Mouse (Mus musculus) urinary bladder, postnatal 25 days (tissue): ENCODE data around the gene Asb18.

Experiments
- DNase-seq: peaks from one replicate; pipeline ENCODE4 v3.0.0; 2022; ENCODE audit warnings: low spot score

Gene Asb18

DNA sequence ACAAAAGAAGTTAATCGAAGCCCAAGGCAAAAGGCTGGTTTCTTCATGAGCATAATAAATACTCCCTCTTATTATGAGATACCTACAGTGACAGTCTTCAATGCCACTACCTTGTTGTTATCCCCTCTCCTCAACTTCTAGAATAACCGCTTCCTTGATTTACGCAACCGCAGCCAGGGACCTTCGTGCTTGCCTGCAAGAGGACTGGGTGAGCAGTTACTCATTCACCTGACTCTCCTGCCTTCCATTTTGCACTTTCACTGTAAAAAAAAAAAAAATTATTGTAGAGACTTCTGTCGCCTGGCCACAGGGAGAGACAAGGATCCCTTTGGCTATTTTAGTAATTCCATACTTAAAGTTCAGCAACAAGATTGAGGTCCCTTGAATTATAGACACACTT is 81.4 kb downstream of the Asb18 start:
- DNase-seq: no peak

GRCm38 (mm10) chr1:89932616-89933015 is 81.8 kb downstream of the Asb18 start:
- no peak for DNase-seq

GRCm38 (mm10) chr1:89932021-89932423 is 82.4 kb downstream of the Asb18 start:
- DNase-seq: no peak

DNA sequence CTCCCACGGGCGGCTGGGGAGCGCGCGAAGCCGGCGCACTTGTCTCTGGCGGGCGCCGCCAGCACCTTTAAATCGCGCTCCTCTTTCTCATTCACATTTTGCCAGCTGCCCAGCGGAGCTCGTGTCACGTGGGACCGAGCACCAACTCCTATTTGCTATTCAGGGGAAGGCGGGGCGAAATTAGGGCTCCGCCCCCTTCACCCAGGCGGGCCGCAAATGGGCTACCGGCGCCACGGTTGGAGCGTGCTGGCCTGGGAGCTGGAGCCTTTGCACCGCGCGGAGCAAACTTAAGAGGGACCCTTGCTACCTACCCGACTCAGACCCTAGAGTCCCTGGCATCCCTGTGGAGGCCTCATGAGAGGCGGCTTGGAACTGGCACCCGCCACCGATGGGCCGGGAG is 83.3 kb downstream of the Asb18 start, which contains the start of gene Gbx2:
Gene Gbx2 (minus strand): TSS at position 60 of the 400 bp plus-strand sequence.
- DNase-seq: no peak

DNA sequence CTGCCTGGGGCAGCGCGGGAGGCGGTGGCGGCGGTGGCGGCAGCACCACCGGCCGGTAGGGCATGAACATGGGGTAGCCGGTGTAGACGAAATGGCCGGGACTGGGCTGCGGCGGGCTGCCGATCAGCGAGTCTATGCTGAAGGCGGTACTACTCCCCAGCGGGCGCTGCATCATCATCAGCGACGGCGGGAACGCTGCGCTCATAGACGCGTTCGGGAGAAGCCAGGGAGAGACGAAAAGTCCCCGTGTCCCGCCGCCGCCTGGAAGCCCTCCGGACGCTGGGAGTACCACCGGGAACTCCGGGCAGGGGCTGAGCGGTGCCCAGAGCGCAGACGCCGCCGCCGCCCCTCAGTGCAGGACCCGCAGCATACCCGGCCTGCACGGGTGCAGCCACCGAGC is 83.9 kb downstream of the Asb18 start:
- no peak for DNase-seq

DNA sequence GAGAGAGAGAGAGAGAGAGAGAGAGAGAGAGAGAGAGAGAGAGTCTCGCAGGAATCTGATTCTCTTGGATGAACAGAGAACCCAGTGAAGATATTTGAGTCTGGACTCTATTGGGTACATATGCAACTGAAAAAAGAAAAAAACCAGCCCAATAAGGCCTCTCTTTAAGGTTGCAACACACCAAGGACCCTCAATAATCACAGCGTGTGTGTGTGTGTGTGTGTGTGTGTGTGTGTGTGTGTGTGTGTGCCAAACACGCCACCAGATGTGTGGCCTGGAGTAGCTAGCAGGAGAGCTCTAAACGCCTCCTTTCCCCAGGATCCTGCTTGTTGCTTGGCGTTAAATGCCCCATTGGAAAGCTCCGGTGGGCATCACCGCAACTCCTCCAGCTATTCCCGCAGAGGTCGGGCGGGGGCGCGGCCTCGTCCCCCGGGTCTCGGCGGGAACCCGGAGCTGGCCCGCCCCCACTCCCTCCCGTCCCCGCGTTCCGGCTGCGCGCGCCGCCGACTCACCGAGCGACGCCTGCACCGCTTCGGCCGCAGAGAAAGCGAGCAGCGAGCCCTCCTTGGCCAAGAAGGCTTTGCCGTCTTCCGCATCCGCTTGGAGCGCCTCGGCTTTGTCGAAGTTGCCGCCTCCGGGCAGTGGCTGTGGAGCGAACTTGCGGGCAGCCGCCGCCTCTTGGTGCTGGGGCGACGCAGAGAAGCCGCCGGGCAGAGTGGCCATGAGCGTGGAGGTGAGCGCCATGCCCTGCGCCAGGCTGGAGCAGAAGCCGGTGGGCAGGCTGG is 84.6 kb downstream of the Asb18 start:
- no peak for DNase-seq

DNA sequence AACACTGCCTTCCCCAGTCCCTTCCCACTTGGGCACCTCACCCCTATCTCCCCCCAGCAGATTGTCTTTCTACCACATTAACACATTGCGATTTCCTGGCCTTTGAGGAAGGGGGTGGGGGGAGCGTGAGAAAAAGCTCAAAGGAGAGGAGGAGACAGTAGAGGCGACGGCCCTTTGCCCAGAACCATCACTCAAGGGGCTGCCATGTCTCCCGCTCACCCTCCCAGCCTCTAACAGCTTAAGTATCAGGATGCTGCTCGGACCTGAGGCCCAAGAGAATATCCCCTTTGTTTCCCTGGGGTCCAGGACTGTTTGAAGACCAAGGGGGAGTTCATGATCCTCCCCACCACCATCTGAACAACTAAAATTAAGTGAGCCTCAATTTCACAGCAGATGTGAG is 85.3 kb downstream of the Asb18 start:
- DNase-seq: no peak

DNA sequence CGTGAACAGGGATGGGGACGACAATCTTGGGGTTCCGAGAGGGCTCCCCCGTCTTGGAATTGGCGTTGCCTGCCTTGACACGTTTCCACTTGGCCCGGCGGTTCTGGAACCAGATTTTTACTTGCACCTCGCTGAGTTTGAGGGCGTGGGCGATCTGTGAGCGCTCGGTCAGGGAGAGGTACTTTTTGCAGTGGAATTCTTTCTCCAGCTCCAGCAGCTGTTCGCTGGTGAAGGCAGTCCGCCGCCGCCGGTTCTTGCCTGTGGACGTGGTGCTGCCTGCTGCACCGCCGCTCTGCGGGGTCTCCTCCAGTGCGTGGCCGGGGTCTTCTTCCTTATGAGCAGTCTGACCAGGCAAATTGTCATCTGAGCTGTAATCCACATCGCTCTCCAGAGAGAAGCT is 85.8 kb downstream of the Asb18 start:
- no peak for DNase-seq

DNA sequence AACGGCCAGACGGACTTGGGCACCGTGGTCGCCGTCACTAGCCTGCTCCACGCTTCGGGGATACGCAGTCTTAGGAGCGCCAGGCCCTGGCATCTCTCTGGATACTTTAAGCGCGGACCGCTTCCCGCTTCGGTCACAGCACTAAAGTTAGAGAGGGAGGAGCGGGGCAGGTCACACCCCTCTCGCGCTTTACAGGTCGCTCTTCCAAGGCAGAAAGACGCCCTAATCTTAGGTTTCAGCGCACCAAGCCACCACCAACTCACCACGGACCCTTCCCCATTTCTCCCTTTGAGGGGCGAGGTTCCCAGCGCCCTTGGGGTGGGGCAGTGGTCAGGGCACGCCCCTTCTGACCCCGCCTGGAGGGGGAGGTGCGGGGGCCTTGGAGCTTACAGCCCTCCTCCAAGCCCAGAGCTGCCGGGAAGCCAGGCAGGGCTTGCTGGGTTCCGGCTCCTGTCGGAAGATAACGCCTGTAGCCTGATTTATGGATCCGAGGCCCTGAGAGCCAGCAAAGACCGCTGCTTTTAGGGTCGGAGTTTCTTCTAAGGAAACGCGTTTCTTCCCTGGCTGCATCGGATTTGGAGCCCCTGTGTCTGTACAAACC is 87.3 kb downstream of the Asb18 start:
- no peak for DNase-seq

GRCm38 (mm10) chr1:89926583-89927060 is 87.8 kb downstream of the Asb18 start:
- DNase-seq: no peak

GRCm38 (mm10) chr1:89925501-89926190 is 88.8 kb downstream of the Asb18 start:
- no peak for DNase-seq

GRCm38 (mm10) chr1:89923642-89924020 is 90.8 kb downstream of the Asb18 start:
- no peak for DNase-seq

- no peak for DNase-seq
Measured at GRCm38 (mm10) chr1:89922883-89923641, 91.4 kb downstream of the Asb18 start.

DNA sequence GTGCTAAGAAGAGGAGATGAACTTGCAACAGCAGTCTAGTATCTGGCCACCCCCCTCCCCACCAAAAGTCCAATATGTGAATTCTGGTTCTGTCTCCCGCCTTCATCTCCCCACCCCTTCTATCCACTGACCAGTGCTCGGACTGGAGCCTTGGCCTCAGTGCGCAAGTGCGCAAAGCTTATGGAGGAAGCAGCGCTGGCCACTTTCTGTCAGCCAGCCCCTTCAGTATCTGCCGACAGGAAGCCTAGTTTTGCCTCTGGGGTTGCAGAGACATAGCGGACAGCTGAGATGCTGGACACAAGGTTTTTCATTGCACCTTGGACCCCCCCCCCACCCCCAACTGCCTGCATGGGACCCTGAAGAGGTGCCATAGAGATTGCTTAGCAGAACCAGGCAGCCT is 92.2 kb downstream of the Asb18 start:
- DNase-seq: no peak

GRCm38 (mm10) chr1:89921806-89922205 is 92.7 kb downstream of the Asb18 start:
- DNase-seq: no peak

GRCm38 (mm10) chr1:89919206-89919605 is 95.3 kb downstream of the Asb18 start:
- no peak for DNase-seq

DNA sequence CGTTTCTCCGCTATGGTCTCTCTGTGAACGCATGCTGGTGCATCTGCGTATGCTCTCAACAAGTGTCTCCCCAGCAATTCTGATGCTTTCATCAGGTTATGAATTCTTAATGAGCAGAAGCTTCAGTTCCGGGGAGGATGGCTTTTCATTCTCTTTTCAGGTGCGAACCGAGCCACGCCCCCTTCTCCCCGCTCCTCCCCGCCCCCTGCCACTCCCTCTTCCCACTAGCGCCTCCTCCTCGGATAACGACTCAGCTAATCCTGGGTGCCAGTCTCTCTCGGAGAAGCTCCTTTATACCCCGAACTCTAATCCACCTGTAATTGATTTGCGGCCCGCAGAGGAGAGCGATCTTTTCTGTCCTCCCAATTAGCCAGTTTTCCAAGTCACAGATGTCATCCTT is 96.4 kb downstream of the Asb18 start:
- DNase-seq: no peak

- no peak for DNase-seq
Measured at GRCm38 (mm10) chr1:89913611-89914010, 100.9 kb downstream of the Asb18 start.

GRCm38 (mm10) chr1:89912392-89912791 is 102.1 kb downstream of the Asb18 start:
- no peak for DNase-seq

- no peak for DNase-seq
Measured at GRCm38 (mm10) chr1:89909796-89910195, 104.7 kb downstream of the Asb18 start.

GRCm38 (mm10) chr1:89902641-89903040 is 111.8 kb downstream of the Asb18 start:
- no peak for DNase-seq

- DNase-seq: no peak
Measured at GRCm38 (mm10) chr1:89902236-89902635, 112.2 kb downstream of the Asb18 start.
